Mouse (Mus musculus) testis, postnatal 14 days (tissue): ENCODE results near the gene Dus1l.
"Not testable (repeated sequence)": the region's sequence is repeated elsewhere in the genome, so short reads cannot be mapped to it uniquely, and the experiment has no call there.

Experiments
- DNase-seq: peaks from one replicate; pipeline ENCODE4 v3.0.0; 2021; ENCODE audit warnings: low spot score

The Dus1l gene

DNA sequence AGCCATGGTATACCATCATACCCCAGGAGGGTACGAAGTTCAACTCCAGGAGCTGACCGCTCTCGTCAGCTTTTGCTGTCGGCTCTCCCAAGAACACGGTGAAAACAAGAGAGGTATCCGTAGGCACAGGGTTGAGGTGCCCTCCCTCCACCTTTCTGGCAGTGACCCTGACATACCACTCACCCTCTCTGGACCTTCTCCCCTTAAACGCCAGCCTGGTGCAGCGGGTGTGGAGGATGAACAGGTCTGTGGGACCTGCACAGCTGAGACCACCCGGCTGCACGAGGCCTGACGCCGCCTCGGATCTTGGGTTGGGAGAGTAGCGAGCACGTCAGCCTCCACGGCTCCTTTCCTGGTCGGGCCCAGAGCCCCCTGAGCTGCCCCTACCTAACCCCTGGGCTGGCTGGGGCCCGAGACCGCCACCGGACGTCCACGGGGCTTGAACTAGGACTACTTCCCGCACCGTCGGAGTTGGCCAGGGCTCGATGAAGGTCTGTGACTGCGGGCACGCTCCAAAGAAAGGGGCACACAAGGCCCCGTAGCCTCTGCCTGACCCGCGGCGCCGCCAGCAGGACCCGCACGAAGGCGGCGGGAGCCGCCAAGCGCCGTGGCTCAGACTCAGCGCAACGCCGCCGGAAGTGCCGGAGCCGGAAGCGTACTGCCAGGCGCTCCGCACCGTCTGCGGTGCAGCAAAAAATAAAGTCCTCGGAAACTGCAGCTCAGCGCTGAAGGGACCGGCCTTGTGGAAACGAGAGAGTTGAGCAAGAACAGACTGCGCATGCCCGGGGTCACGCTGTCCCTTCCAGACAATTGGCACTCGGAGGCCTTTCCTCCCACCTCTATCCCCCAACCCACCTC, at the start of gene Dus1l:
TSS of gene Dus1l (minus strand) at position 648 of the 858 bp plus-strand sequence.
- peak; percentile 95 for DNase-seq

DNA sequence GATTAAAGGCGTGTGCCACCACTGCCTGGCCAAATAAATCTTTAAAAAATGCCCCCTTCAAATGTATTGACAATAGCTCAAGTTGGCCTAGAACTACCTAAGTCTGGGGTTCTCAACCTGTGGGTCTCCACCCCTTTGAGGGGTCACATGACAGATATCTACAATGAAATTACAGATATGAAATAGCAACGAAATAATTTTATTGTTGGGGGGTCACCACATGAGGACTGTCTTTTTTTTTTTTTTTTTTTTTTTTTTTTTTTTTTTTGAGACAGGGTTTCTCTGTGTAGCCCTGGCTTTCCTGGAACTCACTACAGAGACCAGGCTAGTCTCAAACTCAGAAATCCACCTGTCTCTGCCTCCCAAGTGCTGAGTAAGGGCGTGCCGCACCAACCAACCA, 48.1 kb upstream of the Dus1l start:
- DNase-seq, result no peak

DNA sequence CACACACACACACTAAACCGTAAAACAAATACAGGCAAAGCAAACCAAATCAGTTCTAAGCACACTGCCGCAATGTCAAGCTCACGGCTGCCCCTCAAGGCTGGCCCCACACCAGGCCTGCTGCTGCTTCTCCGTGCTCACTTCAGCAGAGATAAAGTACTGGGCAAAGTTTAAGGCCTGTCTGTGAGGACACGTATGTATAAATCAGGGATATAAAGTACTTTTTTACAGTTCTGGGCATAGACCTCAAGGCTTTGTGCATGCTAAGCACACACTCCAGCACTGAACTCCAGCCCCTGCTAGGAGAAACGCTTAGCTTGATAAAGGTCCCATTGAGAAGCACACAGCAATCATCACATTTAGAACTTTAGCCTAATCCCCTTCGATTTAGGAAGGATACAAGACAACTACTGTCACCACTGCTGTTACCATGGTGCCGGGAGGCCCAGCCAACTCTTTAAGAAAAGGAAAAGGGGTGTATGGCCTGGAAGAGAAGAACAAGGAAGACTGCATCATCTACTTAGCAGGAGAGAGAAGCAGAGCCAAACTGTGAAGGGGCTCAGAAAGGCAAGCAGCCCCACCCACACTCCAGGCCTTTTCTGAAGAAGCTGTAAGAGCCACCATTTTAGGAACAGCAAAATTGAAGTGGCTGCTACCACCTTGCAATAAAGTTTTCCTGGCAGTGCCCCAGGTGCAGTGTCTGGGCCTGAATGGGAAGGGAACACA, 37.5 kb upstream of the Dus1l start:
- no peak for DNase-seq

DNA sequence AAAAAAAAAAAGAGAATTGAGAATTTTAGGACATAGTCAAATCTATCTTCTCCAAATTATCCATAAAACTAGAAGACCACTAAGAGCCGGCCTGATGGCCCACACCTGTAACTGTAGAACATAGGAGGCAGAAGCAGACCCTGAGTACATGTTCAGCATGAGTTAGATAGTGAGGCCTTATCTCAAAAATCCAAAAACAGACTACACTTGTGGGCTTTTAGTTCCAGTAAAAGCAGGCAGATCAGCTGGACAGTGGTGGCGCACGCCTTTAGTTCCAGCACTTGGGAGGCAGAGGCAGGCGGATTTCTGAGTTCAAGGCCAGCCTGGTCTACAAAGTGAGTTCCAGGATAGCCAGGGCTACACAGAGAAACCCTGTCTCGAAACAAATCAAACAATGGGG, 36.8 kb upstream of the Dus1l start:
- DNase-seq, result not testable (repeated sequence)

DNA sequence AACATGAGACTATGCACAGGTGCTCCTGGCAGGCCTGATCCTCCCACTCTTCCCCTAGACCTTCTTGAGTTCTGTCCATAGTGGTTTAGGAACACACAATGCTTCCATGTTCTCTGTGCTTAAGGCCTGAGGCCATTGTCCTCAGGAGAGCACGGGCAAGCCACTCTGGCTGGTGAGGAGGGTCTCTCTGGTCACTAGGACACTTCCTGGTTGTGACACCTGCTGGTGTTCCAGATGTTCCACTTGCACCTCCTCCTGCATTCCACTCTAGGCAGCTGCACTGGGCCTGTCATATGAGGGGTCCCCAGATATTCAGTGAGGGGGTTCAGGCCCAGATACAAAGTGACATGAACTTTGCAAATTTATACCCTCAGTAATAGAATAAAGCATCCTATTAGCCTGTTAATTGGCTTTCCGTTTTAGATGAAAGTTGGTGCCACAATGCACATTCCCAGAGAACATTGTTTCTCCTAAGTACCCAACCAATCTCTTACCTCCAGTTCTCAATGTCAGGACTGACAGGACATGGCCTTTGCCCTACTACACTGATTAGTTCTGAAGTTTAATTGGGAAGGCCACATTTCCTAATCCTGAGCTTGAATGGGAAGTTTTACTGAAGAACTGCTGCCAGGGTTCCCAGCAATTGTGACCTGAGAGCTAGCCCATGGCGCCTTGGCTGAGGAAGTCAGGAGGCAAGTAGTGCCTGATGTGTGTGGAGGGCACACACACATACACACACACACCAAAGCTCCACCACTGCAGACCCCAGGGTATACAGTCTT, 35.6 kb upstream of the Dus1l start:
- no peak for DNase-seq

DNA sequence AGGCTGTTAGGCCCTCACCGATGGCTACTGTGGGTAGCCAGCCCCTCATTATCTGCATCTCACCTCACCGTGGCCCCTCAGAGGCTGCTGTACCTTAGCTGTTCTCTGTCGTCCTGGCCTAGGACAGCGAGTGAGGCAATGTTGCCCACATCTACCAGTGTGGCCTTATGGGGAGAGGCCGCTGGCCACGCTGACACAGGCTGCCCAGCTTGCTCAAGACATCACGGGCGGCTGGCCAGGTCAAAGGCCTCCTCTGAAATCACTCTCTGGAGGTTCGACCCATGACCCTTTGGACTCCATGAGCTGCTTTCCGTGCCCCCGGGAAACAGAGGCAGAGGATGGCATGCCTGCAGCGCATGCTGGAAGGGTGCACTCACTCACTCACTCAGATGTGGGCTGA, 34.5 kb upstream of the Dus1l start:
- DNase-seq, result no peak

DNA sequence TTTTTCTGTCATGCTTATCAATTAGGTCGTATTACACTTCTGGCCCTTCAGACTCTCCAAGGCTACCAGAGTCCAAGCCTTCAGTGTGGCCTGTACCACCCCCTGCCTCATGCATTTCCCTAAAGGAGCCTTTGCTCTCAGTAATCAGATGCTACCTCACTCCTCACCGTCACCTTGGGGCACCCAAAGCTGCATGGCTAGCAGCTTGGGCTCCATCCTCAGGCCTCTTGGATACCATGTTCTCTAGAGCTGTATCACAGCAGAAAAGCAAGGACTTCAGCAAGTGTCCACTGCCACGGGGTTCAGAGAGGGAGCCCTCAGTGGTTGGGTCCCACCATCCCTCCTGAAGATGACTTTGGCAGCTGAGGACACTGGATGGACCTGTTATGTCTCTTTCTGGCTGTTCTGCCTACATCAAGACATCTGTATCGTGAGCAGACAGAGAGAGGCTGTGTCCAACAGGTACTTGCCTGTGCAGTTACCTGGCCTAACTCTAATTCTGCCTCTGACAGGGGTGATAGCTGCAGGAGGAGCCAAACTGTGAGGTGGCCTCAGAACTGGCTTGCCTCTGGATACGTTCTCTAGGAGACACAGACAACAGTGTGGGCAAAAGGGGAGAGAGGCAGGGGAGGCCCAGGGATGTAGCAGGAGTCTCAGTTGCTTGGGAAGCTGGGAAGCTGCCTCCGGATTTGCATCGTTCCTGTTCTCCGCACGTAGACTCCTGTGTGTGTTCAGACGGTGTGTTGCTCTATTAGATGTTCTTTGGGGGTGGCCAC, 33.7 kb upstream of the Dus1l start:
- no peak for DNase-seq

DNA sequence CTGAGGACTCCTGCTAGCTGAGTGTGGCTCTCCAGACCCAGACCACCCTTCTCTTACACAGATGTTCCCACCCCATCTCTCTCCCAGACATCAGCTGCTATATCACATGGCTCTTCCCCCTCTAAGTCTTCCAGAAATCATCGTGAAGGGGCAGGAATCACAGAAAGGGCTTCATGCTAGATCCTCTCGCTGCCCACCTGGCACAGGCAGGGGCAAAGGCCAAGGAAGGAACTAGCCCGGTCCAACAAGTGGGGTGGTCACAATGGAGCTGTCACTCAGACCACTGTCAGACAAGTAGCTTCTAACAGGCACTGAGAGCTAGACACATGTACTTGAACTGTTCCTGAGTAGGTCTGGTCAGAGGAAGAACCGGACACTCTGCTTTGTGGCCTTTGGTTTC, 32.2 kb upstream of the Dus1l start:
- no peak for DNase-seq

DNA sequence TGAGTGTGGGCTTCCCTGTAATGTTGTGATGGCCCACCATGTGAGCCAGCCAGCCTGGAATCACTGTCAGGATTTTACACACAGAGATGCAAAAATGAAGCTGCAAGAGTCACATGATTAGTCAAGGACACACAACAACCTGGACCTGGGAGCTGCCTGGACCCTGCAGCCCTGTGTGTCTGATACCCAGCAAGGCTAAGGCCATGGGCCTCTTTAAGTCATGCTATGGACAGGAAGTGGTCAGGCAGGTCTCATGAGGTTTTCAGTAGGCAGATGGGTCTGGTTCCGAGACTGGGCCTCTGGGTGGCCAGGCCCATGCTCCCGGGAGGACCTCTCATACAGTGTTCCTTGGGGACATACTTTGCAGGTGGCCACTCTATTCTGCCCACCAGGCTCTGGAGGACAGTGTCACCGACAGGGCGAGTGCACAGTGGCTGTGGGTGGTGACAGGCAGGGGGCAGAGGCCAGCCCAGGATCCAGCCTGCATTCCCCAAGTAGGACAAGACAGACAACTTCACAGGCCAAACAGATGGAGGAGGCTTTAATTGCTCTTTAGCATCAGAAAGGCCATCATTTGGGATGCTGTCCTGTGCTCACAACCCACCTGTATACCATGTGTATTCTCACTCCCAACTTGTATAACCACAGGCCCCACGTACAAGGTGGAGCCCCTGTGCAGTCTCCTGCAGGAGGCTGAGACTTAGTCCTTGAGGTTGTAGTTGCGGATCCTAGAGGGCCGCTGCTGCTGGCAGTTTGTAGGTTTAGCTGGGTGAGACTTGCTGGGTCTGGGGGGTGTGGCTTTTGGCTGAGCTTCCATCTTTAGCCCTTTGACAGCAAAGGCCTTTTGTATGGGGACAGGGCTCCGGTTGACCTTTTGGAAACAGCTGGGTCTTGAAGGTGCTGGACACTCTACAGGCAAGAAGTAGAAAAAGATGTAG, 30.1 kb upstream of the Dus1l start:
- DNase-seq, result peak; percentile 8

DNA sequence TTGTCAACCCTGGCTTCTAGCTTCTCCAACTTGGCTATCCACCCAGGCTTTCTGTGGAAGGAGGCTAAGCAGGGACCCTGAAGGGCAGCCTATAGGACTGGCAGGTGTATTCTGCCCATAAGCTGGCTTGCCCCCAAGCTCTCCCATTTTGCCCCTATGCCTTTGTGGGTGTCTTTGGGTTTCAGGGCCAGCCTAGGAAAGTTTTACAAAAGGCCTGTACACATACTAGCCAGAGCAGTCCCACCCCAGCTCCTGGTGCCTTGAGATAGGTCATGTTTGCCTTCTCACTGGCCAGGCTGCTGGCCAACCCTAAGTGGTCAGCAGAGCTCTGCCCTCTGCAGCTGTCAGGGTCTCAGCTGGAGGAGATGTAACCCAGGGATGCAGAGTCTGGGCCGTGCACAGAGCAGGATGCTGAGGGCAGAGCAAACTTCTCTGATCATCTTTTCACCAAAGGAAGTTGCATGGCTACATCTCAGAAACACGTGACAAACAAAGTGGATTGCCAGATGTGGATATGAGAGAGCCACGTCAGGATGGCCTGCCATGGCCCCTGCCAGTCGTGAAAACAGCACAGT, 29.2 kb upstream of the Dus1l start:
- DNase-seq, result peak; percentile 20

DNA sequence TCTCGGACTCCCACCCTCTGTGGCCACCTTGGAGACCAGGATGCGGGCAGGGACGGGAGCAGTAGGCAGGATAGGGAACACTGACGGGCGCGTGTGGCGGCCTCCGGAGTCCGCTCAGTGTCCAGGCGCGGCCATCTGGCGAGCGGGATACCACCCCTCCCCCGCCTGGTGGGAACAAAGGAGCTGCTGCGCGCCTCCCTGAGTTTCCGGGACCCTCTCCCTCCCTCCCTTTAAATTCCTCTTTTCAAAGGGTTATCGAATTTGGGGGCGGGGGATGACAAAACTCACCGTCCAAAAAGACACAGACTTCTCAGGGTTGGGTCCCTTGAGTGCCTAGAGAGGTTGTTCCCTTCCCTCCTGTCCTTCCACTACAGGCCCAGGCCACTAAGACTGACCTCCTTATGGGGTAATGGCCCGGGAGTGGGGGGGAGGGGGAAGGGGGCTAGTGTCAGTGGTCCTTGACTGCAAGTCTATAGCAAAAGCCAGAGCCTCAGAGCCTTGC, 28.6 kb upstream of the Dus1l start:
- no peak for DNase-seq

DNA sequence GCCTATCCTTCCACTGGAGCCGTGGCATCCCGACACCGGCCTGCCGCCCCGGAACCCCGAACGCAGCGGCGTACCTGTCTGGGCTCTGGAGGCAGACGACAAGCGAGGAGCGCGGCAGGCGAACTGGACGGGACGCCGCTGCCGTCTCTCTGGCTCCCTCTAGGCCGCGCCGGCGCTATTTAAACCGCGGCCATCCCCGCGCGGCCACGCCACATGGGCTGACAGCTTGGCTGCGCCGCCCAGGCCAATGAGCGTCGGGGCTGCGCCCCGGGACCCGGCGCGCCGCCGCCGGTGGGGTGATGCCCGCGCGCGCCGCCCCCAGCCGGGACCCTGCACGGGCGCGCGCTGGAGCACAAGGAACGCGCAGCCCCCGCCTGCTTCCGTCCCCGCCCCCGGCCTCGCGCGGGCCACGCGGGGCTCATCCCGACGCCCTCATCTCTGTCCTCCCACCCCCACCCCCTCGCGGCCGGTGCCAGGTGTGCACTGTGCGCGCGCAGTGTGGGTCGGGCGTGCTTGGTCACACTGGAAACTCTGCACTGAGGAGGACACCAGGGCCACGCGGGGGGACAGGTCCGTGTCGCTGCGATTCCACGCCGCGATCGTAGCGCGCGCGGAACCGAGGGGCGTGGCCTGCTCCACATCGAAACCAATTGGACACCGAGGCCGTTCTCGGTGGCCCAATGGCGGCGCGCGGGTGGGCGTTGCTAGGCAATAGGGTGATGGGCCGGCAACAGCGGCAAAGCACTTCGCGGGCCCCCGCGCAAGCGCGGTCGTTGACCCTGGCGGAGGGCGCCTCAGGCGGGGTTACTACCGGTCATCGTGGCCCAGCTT, 28.0 kb upstream of the Dus1l start, which contains the start of gene Fasn:
TSS of gene Fasn (minus strand) at position 592 of the 831 bp plus-strand sequence.
- DNase-seq, result peak; percentile 96

DNA sequence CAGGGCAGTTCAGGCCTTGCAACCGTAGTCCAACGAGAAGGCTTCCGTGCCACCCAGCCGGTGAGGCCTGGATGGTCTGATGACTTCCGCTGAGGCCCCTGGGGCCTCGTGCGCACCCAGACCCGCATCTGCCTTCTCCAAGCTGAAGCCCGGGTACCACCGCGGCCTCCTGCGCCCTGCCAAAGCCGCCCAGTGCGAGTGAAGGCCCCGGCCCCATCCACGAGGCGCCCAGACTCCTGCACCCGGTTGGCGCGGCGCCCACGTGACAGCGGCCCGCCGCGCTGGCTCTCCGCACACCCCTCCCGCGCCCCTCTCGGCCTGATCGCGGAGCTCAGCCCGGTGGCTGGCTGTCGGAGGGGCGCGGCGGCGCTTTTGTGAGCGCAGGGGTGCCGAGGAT, 27.3 kb upstream of the Dus1l start:
- DNase-seq, result peak; percentile 65

DNA sequence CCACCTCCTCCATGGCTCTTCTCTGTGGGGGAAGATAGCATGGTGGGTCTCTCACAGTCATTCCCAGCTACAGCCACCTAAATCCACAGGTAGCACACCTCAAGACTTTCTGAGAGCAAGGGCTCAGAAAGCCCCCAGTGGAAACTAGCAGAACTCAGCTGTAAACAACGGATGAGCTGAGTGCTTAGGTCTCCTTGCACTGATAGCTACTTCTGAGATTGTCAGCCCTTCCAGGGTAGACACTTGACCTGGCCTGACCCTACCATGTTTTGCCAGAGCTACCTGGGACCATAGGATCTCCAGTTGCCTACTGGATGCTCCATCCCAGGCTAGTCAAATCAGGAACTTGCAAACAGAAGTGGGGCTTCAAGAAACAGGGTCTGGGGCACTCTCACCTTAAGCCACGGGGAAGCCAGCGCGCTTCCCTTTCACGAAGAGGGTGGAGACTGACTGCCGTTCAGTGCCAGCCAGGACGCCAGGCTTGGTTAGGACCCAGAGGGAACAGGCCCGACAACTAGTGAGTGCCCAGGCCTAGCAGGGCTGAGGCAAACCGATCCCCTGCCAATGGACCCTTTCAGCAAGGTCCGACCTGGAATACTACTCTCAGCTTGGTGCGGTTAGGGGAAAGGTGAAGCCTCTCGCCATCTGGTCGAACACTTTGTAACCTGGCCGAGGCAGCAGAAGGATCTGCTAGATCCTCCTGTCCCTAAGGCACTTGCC, 26.8 kb upstream of the Dus1l start:
- no peak for DNase-seq

DNA sequence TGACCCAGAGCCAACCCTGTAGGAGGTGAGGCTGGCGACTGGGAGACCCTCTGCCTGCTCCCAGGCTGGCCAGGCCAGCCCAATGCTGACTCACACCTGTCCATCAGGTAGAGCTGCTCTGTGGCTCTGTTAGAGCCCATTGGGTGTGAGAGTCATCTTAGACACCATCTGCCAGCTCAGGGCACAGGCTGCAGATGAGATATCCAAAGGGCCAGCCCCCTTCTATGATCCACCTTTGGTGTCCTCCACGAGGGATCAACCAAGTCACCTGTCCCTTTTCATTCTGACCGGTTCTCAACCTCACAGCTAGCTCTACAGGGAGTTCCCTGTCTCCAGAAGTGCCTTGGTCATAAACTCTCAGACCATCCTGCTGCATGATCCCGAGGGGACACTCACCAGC, 26.1 kb upstream of the Dus1l start:
- no peak for DNase-seq

DNA sequence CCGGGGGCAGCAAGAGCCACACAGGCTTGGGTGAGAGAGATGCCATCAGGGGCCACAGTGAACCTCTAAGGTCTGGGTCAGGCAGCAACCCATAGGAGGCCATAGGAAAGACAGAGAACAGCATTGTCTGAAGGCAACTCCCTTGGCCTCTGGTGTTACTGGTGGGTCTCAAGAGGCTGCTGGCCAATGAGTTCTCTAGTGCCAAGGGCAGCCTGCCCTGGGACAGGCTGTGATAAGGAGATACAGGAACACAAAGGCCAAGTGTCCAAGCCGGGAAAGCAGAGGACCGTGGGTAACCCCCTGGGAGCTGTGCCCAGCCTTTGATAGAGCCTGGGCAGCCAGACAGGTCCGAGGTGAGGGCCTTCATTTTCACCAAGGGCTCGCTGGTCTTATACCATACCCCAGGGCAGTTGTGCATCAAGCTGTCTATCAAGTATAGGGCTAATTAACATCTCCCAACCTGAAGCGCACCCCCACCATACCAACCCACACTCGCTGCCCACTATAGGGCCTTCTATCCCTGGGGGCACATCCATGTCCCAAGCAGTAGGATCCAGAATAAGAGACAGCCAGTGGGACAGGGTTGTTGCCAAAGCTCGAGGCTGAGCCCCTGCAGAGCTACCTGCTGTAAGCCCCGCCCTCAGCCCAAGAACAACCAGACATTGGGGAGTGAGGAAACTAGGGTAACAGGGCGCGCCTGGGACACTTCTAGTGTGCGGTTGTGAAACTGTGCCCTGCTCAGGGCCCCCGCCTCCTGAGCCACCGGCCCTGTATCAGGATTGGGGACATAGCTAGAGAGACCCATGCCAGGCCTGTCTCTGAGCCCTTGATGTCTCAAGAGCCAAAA, 25.1 kb upstream of the Dus1l start:
- DNase-seq, result peak; percentile 86

DNA sequence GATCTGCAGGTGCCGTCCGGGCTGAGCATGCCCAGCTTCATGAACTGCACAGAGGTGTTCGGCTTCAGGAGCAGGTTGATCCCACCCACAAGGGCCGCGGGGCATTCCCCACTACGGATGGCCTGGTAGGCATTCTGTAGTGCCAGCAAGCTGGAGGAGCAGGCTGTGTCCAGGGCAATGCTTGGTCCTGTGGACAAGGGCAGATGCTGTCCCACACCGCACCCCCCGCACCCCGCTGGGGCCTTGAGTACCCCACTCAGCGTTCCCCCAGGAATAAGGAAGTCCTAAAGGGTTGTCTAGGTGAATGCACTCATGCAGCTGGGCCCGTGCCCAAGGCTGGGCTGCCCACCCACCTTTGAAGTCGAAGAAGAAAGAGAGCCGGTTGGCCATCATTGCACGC, 24.3 kb upstream of the Dus1l start:
- no peak for DNase-seq

DNA sequence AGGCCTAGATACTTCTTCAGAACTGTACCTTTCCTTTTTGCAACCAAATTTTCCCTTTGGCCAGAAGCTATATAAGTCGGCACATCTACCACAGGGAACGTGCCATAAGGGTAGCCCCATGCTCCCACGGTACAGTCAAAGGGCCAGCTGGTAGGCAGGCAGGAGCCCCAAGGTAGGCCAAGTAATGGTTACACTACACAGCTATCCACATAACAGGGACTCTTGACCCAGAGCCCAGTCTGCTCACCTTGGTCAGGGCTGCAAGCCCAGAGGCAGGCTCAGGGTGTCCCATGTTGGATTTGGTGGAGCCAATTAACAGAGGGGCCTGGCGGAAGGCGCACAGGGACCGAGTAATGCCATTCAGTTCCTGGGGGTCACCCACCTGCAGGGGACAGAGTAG, 23.4 kb upstream of the Dus1l start:
- DNase-seq, result no peak
